Mouse (Mus musculus) right cerebral cortex, postnatal 10 days (tissue): ENCODE results near the gene Coq5.

Experiments used
- DNase-seq, 2 experiments: peaks; one replicate each; pipeline ENCODE4 v3.0.0; 2021; ENCODE audit warnings: low spot score in 2 of 2

Gene Coq5

DNA sequence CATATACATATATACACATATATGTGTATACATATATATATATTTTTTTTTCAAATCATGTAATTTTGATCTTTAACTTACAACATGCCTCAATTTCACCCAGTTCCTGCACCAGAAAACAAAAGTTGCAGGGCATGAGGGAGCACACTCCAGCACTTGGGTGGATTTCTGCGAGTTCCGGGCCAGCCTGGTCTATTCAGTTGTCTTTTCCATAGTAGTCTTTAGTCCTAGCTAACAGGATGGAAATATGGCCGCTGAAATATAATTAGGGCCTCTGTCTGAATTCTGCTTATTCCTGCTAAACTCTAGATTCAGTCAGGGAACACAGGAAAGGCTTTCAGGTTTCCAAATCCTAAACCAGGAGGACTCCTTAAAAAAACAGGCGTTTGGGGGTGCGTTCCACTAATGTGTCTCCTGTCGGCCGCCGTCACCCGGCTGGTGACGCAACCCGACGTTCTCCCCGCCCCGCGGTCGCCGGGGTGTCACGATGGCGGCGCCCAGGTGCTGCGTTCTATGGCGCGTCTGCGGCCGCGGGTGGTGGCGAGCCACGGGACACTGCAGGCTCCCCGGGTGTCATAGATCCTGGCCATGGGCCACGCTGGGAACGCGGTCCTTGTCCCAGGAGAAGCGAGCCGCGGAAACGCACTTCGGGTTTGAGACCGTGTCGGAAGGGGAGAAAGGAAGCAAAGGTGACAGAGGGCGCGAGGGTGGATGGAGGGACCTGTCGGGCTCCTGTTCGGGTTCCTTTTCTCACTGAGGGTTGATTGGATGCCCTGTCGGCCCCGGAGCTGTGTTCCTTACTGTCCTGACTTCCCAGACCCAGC, at the start of gene Coq5:
Coq5 (plus strand) TSS at position 441 of the 824 bp plus-strand sequence.
- peak; percentile 92 to 94 for DNase-seq

GRCm38 (mm10) chr5:115230830-115231551, 48.5 kb upstream of the Coq5 start:
- peak; percentile 77 to 78 for DNase-seq

DNA sequence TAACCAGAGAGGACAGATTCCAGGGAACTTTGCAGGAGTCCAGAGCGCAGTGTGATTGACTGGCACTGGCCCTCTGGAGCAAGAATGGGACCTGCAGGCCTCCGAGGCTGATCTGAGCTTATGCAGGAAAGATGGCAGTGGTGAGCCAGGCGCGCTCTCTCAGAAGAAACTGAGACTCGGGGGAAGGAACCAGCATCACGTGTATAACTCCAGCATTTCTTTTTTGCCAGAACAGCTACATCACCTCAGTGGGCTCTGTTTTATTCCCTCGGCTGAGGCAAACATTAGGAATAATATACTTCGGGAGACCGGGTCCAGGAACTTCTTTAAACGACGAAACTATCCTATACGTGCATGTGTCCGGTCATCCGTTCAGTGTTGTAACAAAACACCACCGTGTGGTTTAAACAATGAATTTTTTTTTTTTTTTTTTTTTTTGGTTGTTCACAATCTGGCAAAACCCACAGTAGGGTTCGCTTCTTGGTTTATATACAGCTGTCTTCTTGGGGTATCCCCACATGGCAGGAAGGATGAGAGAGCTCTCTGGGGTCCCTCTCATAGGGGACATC, 47.8 kb upstream of the Coq5 start:
- no peak for DNase-seq

DNA sequence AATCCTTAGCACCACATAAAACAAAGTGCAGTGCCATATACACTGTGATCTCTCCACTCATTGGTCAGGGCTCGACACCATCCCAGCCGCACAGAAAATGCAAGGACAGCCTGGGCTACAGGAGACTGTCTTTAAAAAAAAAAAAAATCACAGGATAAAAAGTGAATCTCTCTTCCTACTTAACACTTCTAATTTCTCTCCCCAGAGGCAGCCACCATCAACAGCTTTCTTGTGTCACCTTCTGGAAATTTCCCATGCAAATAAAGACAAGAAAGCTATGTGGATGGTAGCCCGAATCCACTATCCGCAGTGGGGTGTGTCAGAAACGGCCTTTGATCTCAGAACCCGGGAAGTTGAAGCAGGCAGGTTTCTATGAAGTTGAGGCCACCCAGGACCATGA, 47.0 kb upstream of the Coq5 start:
- no peak for DNase-seq

- no peak for DNase-seq
These were observed 46.3 kb upstream of the Coq5 start for GRCm38 (mm10) chr5:115233031-115233780.

DNA sequence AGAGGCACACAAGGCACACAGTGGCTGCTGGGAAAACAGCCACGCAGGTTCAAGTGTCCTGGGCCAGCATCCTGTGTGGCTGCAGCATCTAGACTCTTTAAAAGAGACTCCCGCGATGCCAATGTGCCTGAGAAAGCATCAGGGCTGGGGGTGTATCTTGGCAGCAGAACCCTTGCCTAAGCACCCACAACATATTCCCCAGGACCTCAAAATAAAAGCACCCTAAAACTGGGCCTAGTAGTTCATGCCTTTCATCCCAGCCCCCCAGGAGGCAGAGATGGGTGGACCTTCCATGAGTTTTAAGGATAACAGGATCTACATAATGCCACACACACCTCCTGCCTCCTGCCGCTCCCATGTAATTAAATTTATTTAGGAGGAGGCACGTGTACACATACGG, 44.9 kb upstream of the Coq5 start:
- no peak for DNase-seq

GRCm38 (mm10) chr5:115235323-115235771, 44.1 kb upstream of the Coq5 start:
- peak; percentile 83 to 85 for DNase-seq

DNA sequence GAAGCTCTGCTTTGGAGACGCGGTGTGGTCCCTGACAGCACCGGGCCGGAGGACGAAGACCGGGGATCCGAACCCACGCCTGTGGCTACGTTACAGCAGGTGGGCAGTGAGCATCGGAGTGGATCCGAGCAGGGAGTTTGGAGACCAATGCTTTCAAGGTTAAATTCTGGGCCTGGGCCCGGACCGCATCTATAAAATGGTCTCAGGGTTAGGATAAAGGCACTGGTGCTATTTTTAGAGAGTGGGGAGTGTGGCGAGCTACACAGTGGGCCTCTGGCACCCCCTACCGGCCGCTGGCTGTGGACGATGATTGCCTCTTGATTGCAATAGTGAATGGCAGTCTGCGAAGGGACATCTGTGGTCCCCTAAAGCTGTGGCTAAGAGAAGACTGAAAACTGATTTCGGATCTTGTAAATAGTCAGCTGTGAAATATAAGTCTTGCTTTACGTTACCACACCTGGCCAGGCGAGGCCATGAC, 43.6 kb upstream of the Coq5 start, which contains the start of gene Pop5:
Pop5 (plus strand) TSS at position 51 of the 478 bp plus-strand sequence.
- peak; percentile 93 to 94 for DNase-seq

DNA sequence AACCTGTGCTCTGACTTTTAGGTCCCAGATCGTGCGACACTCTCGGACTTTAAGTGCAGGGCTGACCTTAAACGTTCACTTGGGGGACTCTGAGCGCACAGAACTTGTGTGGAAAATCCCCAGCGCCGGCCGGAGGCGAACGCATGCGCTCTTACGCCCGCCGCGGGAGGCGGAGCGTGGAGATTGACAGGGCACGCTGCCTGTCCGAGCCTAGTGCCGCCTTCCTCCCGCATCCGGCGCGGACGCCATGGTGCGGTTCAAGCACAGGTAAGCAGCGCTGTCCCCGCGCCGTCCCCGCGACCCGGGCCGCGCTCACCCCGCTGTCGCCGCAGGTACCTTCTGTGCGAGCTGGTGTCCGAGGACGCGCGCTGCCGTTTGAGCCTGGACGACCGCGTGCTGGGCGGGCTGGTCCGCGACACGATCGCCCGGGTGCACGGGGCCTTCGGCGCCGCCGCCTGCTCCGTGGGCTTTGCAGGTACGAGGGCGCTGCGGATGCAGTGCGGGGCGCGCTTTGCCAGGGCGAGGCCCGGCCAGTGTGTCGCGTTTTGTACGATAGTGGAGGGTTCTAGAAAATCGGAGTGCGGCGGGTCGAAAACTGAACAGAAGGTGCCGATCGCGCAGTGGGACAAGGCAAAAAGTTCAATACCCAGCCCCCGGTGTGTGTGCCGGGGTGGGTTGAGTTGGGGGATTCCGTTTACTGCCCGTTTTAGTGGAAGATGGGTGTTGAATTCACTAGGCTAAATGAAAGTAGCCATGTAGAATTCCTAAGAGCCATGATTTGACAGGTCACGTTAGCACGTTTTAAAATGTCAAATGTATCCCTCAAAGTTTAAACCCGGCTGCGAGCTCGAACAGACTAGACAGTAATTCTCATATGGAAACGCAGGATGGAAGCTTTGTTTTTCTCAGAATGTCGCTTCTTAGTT, 41.4 kb upstream of the Coq5 start:
- peak; percentile 94 for DNase-seq

GRCm38 (mm10) chr5:115238729-115239195, 40.7 kb upstream of the Coq5 start:
- DNase-seq, result no peak

GRCm38 (mm10) chr5:115240191-115240590, 39.3 kb upstream of the Coq5 start:
- DNase-seq, result no peak

GRCm38 (mm10) chr5:115255472-115255871, 24.0 kb upstream of the Coq5 start:
- no peak for DNase-seq

GRCm38 (mm10) chr5:115256909-115257546, 22.4 kb upstream of the Coq5 start:
- DNase-seq, result no peak

DNA sequence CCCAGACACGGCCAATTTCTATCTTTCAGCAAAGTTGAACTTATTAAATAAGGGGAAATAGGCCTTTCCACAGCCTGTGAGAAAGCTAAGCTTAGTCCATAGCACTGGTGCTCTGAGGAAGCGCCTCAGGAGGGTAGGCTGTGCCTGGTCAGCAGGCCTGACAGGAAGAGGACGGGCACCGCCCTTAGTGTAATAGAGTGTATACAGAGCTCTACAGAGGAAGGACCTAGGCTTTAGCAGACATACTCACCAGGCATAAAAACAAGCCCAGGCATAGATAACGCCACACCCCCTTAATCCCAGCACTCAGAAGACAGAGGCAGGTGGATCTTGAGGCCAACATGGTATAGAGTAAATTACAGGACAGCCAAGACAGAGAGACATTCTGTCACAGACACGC, 19.1 kb upstream of the Coq5 start:
- no peak for DNase-seq

GRCm38 (mm10) chr5:115261141-115261540, 18.3 kb upstream of the Coq5 start:
- DNase-seq, result no peak

DNA sequence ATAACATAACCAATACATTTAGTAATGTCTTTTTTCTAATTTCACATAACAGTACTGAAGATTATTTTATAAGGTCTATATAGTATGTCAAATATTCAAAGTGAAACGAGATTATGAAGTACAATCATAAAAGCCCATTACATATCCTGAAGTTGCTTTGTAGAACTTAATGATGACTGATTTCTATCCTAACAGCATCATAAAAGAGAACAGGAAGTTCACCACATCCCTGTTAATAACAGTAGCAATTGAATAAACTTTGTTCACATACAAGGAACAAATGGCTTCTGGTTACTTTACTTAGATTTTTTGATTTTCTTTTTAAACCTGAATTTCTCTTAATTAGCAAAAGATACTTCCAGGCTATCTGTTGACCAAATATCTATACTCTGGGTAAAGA, 17.6 kb upstream of the Coq5 start:
- DNase-seq, result no peak

DNA sequence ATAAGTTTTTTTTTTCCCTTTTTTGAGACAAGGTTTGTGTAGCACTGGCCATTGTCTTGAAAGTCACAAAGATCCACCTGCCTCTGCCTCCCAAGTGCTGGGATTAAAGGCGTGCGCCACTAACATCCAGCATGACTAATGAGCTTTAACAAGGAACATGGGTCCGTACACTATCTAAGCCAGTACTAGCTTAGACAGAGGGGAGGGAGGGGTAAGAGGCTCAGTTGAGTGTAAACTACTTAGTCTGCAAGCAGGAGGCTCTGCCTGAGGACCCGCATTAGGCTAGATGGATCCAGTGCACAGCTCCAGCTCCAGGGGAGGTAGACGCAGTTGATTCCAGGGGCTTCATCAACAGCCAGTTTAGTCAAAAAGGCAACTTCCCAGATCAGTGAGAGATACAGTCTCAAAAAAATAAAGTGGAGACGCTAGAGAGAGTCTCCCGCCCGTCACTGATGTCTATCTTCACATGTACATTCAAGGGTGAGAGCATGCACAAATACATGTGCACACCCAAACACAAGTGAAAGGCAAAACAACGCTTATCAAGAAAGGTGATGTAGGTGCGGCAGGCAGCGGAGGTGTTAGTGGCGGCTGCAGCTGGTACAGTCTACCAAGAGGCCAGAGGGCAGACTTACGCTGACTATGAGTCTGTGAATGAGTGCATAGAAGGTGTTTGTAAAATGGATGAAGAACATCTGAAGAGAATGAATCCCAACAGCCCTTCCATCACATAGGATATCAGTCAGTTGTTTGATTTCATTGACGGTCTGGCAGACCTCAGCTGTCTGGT, 16.8 kb upstream of the Coq5 start:
- DNase-seq, result no peak

GRCm38 (mm10) chr5:115266340-115266739, 13.1 kb upstream of the Coq5 start:
- no peak for DNase-seq
